Mouse (Mus musculus): ENCODE data around the gene Fam32a.

The Fam32a gene

DNA sequence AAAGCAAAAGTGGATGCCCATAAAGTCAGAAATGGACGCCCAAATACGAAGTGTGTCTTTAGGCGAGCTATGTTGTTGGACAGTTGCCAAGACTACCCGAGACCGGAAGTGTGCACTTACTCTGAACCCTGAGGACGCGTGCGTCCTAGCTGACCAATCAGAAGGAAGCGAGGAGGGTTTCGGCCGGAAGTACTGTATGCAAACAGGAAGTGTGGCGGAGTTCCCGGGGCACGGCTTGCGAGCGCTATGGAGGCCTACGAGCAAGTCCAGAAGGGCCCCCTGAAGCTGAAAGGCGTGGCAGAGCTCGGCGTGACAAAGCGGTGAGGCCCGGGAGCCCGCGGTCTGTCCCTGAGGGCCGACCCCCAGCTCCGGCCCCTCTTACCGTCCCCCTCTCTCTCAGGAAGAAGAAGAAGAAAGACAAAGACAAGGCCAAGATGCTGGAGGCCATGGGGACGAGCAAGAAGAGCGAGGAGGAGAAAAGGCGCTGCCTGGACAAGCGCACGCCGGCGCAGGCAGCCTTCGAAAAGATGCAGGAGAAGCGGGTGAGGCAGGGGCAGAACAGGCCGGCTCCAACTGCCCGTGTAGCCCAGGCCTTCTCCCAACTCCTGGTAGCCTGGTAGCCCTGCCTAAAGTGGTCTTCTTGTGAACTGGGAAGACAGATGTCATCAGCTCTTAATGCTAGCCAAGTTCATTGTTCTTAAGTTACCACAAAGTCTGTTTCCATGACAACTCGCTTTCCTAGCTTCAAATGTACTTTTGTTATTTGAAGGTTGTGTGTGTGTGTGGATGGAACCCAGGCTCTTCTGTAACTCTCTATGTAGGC is at the start of gene Fam32a:
Fam32a (plus strand) TSS at position 190 of the 823 bp plus-strand sequence.
- peak; percentile 98 for DNase-seq (ENCODE audit: low read depth, low spot score)

GRCm38 (mm10) chr8:72177346-72177925 is 42.1 kb upstream of the Fam32a start:
- peak; percentile 61 for DNase-seq (ENCODE audit: low read depth, low spot score)

- DNase-seq (ENCODE audit: low read depth, low spot score) = peak; percentile 77
Measured at GRCm38 (mm10) chr8:72183554-72184202, 35.9 kb upstream of the Fam32a start.

GRCm38 (mm10) chr8:72187793-72188331 is 31.7 kb upstream of the Fam32a start:
- DNase-seq (ENCODE audit: low read depth, low spot score) = no peak

- DNase-seq (ENCODE audit: low read depth, low spot score) = peak; percentile 91
Measured at GRCm38 (mm10) chr8:72189417-72190214, 29.9 kb upstream of the Fam32a start, which contains the start of gene Hsh2d. Hsh2d (plus strand) TSS chr8:72189638.

DNA sequence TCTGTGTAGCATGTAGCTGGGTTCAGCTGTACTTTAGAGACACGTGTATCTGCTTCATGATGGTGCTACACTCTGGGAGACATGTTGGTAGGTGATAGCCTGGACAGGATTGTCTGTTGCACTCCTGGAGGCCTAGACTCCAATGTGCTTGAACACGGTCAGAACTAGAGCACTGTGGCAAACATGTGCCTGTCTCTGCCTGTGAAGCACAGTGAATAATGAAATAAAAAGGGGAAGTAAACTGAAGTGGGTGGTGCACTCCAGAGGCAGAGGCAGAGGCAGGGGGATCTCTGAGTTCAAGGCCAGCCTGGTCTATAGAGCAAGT is 29.4 kb upstream of the Fam32a start:
- peak; percentile 86 for DNase-seq (ENCODE audit: low read depth, low spot score)

DNA sequence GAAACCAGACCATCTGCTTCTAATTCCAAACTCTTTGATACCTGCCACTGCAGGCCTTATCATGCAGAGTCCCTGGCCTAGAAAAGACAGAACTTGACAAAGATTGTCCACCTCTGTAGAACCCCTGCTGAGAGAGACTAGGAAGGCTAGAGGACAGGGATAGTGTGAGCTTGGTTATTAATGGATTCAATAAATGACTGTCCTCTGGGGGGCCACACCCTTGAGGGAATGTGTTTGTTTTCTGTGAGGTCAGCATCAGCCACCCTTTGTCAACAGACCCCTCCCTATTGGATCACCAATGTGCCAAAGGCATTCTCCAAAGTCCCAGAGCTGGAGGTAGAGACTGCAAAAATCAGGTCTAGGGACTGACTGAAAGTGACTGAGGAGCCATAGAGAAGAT is 27.5 kb upstream of the Fam32a start:
- no peak for DNase-seq (ENCODE audit: low read depth, low spot score)

- DNase-seq (ENCODE audit: low read depth, low spot score) = no peak
Measured at GRCm38 (mm10) chr8:72197997-72198396, 21.5 kb upstream of the Fam32a start.

- DNase-seq (ENCODE audit: low read depth, low spot score) = no peak
Measured at GRCm38 (mm10) chr8:72208582-72208981, 10.9 kb upstream of the Fam32a start.

DNA sequence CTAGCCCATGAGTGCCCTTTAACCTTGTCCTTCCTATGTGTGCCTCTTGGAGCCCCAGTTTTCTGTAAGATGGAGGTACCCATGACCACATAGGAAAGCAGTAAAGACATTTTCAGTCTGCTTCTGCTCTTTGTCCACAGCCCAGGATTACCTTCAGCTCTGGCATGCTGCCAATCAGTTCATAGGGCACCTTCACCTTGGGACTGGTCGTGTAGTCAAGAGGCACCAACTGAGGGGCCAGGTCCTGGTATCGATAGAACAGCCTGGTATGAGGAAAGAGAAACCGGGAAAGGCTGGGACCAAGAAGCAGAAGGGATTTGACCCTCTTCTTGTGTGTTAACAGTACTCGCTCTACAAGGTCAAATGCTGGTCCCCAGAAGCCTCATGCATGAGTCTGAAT is 9.3 kb upstream of the Fam32a start:
- no peak for DNase-seq (ENCODE audit: low read depth, low spot score)

DNA sequence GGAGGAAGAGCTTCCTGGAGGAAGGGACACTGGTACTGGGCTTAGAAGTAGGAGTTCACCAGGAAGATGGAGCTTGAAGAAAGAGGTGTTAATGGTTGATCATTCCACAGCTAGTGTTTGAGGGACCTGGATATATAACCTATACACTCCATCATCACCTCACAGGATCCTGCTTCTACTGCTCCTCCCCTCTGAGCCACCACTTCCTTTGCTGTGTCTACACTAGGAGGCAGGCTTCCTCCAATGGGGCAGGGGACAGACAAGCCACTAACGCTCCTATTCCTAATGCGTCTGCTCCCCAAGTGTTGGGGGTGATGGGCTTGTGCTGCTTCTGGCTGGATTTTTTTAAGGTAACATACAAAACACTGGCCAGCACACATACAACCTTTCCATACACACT is 8.8 kb upstream of the Fam32a start:
- DNase-seq (ENCODE audit: low read depth, low spot score) = no peak

- DNase-seq (ENCODE audit: low read depth, low spot score) = no peak
Measured at GRCm38 (mm10) chr8:72211846-72212245, 7.7 kb upstream of the Fam32a start.

GRCm38 (mm10) chr8:72212751-72213150 is 6.8 kb upstream of the Fam32a start, which contains the start of gene Cib3:
Cib3 (minus strand) TSS chr8:72212837.
- no peak for DNase-seq (ENCODE audit: low read depth, low spot score)

DNA sequence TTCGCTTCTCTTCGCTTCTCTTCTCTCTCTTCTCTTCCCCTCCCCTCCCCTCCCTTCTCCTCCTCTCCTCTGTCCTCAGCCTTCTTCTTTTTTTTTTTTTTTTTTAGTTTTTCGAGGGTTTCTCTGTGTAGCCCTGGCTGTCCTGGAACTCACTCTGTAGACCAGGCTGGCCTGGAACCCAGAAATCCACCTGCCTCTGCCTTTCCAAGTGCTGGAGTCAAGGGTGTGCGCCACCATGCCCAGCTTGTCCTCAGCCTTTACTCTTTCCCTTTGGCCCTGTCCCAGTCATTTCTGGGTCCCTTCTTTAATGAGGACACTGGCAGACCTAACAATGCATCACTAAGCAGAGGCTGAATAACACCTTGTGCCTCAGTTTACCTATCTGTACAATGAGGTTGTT is 6.0 kb upstream of the Fam32a start, which contains the start of gene Gm11034:
Gm11034 (minus strand) TSS at position 101 of the 400 bp plus-strand sequence.
- no peak for DNase-seq (ENCODE audit: low read depth, low spot score)

- DNase-seq (ENCODE audit: low read depth, low spot score) = peak; percentile 73
Measured at GRCm38 (mm10) chr8:72215060-72215459, 4.5 kb upstream of the Fam32a start.

DNA sequence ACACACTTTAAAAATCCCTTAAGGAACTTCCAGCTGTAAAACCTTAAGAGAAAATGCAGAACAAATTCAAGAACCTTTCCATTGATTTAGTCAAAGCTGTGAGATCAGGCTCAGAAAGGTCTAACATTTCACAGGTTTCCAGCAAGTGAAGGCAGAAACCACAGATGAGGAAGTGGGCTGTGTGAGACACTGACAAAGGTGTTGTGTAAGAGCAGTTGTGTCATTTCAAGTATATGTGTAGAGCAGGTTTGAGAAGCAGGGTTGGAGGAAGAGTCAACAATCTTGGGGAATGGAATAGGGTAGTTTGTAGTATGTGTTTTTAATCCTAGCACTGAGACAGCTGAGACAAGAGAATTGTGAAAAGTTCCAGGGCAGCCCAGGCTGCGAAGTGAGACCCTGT is 3.7 kb upstream of the Fam32a start:
- DNase-seq (ENCODE audit: low read depth, low spot score) = peak; percentile 74

DNA sequence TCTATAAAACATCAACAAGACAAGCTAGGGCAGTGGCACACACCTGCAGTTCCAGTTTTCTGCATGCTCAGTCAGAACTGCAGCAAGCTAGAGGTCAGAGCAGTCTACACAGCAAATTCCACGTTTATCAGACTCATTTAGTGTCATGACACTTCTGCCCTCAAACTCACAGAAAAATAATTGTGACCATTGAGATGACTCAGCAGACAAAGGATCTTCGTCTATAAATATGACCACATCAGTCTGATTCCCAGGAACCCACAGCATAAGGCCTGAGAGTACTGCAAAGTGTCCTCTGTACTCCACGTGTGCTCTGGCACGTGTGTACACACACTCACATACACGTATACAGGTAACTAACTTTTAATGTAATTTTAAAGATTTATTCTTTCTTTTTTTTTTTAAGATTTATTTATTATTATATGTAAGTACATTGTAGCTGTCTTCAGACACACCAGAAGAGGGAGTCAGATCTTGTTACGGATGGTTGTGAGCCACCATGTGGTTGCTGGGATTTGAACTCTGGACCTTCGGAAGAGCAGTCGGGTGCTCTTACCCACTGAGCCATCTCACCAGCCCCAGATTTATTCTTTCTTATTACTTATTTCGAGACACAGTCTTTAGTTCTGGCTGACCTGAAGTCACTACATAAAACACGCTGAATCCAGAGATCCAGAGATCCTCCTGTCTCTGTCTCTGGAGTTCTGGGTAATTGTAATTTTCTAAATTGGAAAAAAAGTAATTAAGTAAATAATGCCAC is 569 bp upstream of the Fam32a start:
- peak; percentile 49 for DNase-seq (ENCODE audit: low read depth, low spot score)

GRCm38 (mm10) chr8:72220758-72221157 is 1.2 kb downstream of the Fam32a start:
- no peak for DNase-seq (ENCODE audit: low read depth, low spot score)

DNA sequence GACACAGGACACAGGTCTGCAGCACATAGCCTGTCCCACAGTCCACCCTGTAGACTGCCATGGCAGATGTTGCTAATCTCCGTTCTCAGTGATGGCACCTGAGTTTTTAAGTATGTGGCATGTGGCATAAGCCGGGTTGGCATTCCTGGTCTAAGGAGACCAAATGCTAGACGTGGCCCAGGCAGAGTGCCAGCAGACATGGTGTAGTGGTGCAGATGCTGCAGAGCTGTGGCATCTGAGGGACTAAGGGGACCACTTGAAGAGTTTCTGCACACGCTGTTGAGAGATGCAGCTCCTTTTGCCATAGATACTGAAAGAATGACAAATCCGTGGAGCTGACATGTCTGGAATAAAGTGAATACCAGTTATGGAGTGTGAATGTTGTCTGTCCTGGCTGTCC is 3.1 kb downstream of the Fam32a start:
- no peak for DNase-seq (ENCODE audit: low read depth, low spot score)

DNA sequence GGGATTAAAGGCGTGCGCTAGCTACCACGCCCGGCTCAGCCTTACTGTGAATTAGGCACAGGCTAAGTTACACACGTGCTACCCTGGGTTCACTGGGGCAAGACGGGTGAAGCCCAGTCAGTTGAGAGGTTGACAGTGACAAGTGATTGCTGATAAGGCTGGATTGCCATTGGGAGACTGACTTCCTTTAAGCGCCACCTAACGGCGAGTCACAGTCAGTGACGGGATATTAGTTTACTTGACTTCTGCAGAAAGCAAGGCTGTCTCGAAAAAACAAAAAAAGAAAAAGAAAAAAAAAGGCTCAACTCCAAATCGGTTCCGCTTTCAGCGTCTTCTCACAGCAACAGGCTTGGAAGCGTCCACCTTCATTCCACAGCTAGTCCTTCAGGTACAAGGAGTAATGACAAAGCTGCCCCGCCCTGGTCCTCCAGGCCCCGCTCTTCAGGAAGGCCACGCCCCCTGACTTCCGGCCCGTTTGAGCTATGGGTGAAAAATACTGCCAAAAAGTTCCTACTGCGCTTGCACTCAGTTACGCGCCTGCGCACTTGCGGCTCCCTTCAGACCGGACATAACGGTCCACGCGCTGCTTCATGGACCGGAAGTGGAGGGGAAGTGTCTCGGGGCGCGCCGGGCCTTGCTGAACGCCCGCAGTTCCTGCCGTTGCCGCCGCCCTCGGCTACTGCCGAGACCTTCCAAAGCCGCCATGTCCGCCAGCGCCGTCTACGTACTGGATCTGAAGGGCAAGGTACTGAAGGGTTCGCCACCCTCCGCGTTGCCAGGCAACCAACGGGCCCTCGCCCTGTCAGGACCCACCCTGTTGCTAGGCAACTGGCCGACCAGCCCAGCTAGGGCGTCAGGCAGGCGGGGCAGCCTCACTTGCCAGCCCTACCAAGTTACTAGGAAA is 20.2 kb downstream of the Fam32a start, which contains the start of gene Ap1m1:
Ap1m1 (plus strand) TSS at position 520 of the 904 bp plus-strand sequence.
- peak; percentile 100 for DNase-seq (ENCODE audit: low read depth, low spot score)
